In genomic region chr17:64590483-64590882, GRCm38 (mm10) we compare ENCODE assay signal across 25 mouse cellular contexts. TPM values are rescaled to one million over a fixed set of nuclear protein-coding genes. Genes with fewer than 3 reads are reported as not detected.
DNase-seq lines count a peak whose midpoint lies in the region; ATAC-seq and TF ChIP-seq lines count a peak whose summit lies in the region.
"Had no signal": no experiment of that assay in that cellular context is flagged by ENCODE, and none has a peak within 500 bp of the region (broad histone marks: within the 10 kb centered on the region; RNA-seq: fewer than 3 reads in every experiment).

No protein-coding gene starts in this region.

- H3K9ac ChIP-seq in intestine, embryonic 16.5 days (ENCODE audit: low read depth, low read length), result no peak overlapping the region
- H3K9ac ChIP-seq: embryonic facial prominence, embryonic 15.5 days; kidney, embryonic 15.5 days; limb, embryonic 13.5 days; midbrain, embryonic 15.5 days; neural tube, embryonic 15.5 days had no signal

- H3K4me1 ChIP-seq in spleen, adult 2 months (ENCODE audit: control insufficient read depth, insufficient read depth, insufficient read length), result peaks cover 3% of the 10 kb centered on the region
- H3K4me1 ChIP-seq in intestine, embryonic 16.5 days (ENCODE audit: control insufficient read depth, insufficient read depth, low read length), result no peaks in the 10 kb centered on the region
- H3K4me1 ChIP-seq: embryonic facial prominence, embryonic 15.5 days; kidney, embryonic 15.5 days; limb, embryonic 13.5 days had no signal

- H3K4me2 ChIP-seq in intestine, embryonic 16.5 days (ENCODE audit: low read depth, low read length), result no peak overlapping the region
- H3K4me2 ChIP-seq: embryonic facial prominence, embryonic 15.5 days; kidney, embryonic 15.5 days; limb, embryonic 13.5 days; midbrain, embryonic 15.5 days; neural tube, embryonic 15.5 days had no signal

- no peaks in the 10 kb centered on the region for H3K36me3 ChIP-seq in spleen, adult 2 months (ENCODE audit: control insufficient read depth, insufficient read depth, low read length)
- no peaks in the 10 kb centered on the region for H3K36me3 ChIP-seq in intestine, embryonic 16.5 days (ENCODE audit: control insufficient read depth, insufficient read depth, low read length)
- H3K36me3 ChIP-seq: embryonic facial prominence, embryonic 15.5 days; forebrain, embryonic 10.5 days; kidney, embryonic 15.5 days; limb, embryonic 13.5 days; midbrain, embryonic 15.5 days; neural tube, embryonic 15.5 days had no signal

- no peak overlapping the region for H3K4me3 ChIP-seq in spleen, adult 2 months (ENCODE audit: extremely low read depth, insufficient read depth, insufficient read length)
- no peak overlapping the region for H3K4me3 ChIP-seq in intestine, embryonic 16.5 days (ENCODE audit: low read length)
- H3K4me3 ChIP-seq: embryonic facial prominence, embryonic 15.5 days; forebrain, embryonic 10.5 days; gastrocnemius, adult 2 months; kidney, embryonic 15.5 days; limb, embryonic 13.5 days; midbrain, embryonic 15.5 days; neural tube, embryonic 15.5 days had no signal

- TF ChIP-seq CTCF in spleen, adult 2 months (IDR thresholded peaks at IDR 0.05; ENCODE audit: extremely low read depth, insufficient read depth, insufficient read length, insufficient replicate concordance), result no peak

- no peak for DNase-seq in spleen, adult 2 months (ENCODE audit: low read depth in 1 of 2, low spot score in 2 of 2)
- DNase-seq in spleen, adult 18-20 months, result no peak
- DNase-seq in yolk sac, embryonic 10.5 days (ENCODE audit: low spot score), result peak; percentile 27
- DNase-seq in adrenal gland, postnatal 4 days (ENCODE audit: low spot score in 2 of 2), result no peak
- DNase-seq in kidney, adult 11 months, result no peak
- DNase-seq: adrenal gland, postnatal 25 days; cerebellum, adult 11-12 months; cerebellum, postnatal 25 days; gastrocnemius, adult 2 months; heart, adult 18-20 months; kidney, postnatal 4 days; layer of hippocampus, adult 9-11 months; right cerebral cortex, postnatal 25 days; thymus, postnatal 14 days had no signal

- no peaks in the 10 kb centered on the region for H3K9me3 ChIP-seq in intestine, embryonic 16.5 days (ENCODE audit: control insufficient read depth, low read length)
- H3K9me3 ChIP-seq: embryonic facial prominence, embryonic 15.5 days; forebrain, embryonic 10.5 days; kidney, embryonic 15.5 days; midbrain, embryonic 15.5 days; neural tube, embryonic 15.5 days had no signal

- no peaks in the 10 kb centered on the region; the same call in 1 of the 2 replicates for H3K27me3 ChIP-seq in spleen, adult 2 months (ENCODE audit: control insufficient read depth, insufficient read depth, low read length)
- no peaks in the 10 kb centered on the region for H3K27me3 ChIP-seq in intestine, embryonic 16.5 days (replicated peaks; ENCODE audit: control insufficient read depth, insufficient read depth, low read length)
- H3K27me3 ChIP-seq: embryonic facial prominence, embryonic 15.5 days; kidney, embryonic 15.5 days; limb, embryonic 13.5 days; midbrain, embryonic 15.5 days; neural tube, embryonic 15.5 days had no signal

- 43% methylated on average over 4 of the region's 4 CpGs for WGBS in spleen, adult 2 months
- 44% methylated on average over 4 of the region's 4 CpGs for WGBS in intestine, embryonic 16.5 days

- H3K27ac ChIP-seq in spleen, adult 2 months (ENCODE audit: insufficient read depth, low read length), result peak overlapping the region; percentile 8; the same call in 1 of the 2 replicates
- no peak overlapping the region for H3K27ac ChIP-seq in intestine, embryonic 16.5 days (ENCODE audit: low read length)
- H3K27ac ChIP-seq: embryonic facial prominence, embryonic 15.5 days; forebrain, embryonic 10.5 days; gastrocnemius, adult 2 months; kidney, embryonic 15.5 days; limb, embryonic 13.5 days; neural tube, embryonic 15.5 days had no signal

- ATAC-seq in intestine, embryonic 16.5 days, result peak; percentile 58
- ATAC-seq in megakaryocyte, adult 5-6 weeks (ENCODE audit: poor library complexity, severe bottlenecking), result peak; percentile 43; the same call in 1 of the 2 replicates
- no peak for ATAC-seq in inflammation-experienced regulatory T-cells, adult 6 months
- ATAC-seq: hindbrain, embryonic 16.5 days; midbrain, embryonic 15.5 days; Patski had no signal

- TF ChIP-seq POLR2A in spleen, adult 2 months (IDR thresholded peaks at IDR 0.05; ENCODE audit: low read depth, low read length), result no peak

RNA-seq across cellular contexts. Expression of gene Man2a1, which starts 10.1 kb away (rescaled TPM):
- 10.6 and 11.7 TPM in 2 replicates for polyA plus RNA-seq in spleen, adult 2 months (2012; rRNA removed)
- polyA plus RNA-seq in intestine, embryonic 16.5 days (2015; fragmentation: Nextera tagmentation; extraction: Ambion mirVana), result 8.4 and 9.1 TPM in 2 replicates
- 37.3 and 39.2 TPM in 2 replicates for total RNA-seq in megakaryocyte, adult 5-6 weeks (2015)
- 38.3 and 48.0 TPM in 2 replicates for total RNA-seq in megakaryocyte, adult 5-6 weeks (2017)
- 100 to 1,000 TPM; 118 to 124 TPM for total RNA-seq in adrenal gland, postnatal 4 days (2021)
- polyA plus RNA-seq in inflammation-experienced regulatory T-cells, adult 6 months (2017; shearing (Covaris generic)), result 10 to 100 TPM; 11.7 to 13.1 (median 12.1) TPM
